Mouse (Mus musculus) bone marrow, adult 2 months (tissue): ENCODE results near the gene Mylip. TPM values are rescaled to one million over a fixed set of nuclear protein-coding genes. Genes with fewer than 3 reads are reported as not detected.

ENCODE experiments used
- H3K27ac ChIP-seq: fragments of 200-500 bp; 2 replicates; pipeline ENCODE4 v1.5.1; 2012; ENCODE audit warnings: low read depth, mild to moderate bottlenecking, control low read depth, inconsistent platforms, low read length; ENCODE audit not compliant: control insufficient read depth, poor library complexity, insufficient read depth
- H3K4me1 ChIP-seq: fragments of 200-500 bp; 2 replicates; pipeline ENCODE4 v1.6.1; 2011; ENCODE audit warnings: low read length; ENCODE audit not compliant: control insufficient read depth, insufficient read depth
- H3K4me3 ChIP-seq: fragments of 200-500 bp; replicated peaks from 2 replicates; pipeline ENCODE3; 2011; ENCODE audit warnings: mild to moderate bottlenecking, low read depth, low read length, control low read depth; ENCODE audit not compliant: control insufficient read depth
- CTCF ChIP-seq: fragments of 200-500 bp; IDR thresholded peaks from 2 replicates; pipeline ENCODE4 v1.5.1; 2011; ENCODE audit warnings: low read length, control low read depth; ENCODE audit not compliant: control insufficient read depth, insufficient read depth
- POLR2A ChIP-seq: fragments of 200-500 bp; IDR thresholded peaks from 2 replicates; pipeline ENCODE4 v1.6.1; 2011; ENCODE audit warnings: low read depth, mild to moderate bottlenecking, control low read depth, low read length, borderline replicate concordance; ENCODE audit not compliant: control insufficient read depth
- WGBS: fragments of 180-500 bp; shearing (Covaris S2); methylation state at CpG from one replicate; pipeline ENCODE4 v1.1.7; 2018; 5-methylcytosine and 5-hydroxymethylcytosine counted together
- polyA plus RNA-seq: library from polyadenylated mRNA; stranded (reverse); fragments of >200 nt; gene quantifications from 2 replicates; pipeline ENCODE4 v1.2.4, GENCODE M21; 2011; ENCODE audit warnings: low replicate concordance; ENCODE audit not compliant: missing spikeins, insufficient read depth, insufficient read length

Mylip gene
- 19.3 and 20.0 TPM in 2 replicates for polyA plus RNA-seq

DNA sequence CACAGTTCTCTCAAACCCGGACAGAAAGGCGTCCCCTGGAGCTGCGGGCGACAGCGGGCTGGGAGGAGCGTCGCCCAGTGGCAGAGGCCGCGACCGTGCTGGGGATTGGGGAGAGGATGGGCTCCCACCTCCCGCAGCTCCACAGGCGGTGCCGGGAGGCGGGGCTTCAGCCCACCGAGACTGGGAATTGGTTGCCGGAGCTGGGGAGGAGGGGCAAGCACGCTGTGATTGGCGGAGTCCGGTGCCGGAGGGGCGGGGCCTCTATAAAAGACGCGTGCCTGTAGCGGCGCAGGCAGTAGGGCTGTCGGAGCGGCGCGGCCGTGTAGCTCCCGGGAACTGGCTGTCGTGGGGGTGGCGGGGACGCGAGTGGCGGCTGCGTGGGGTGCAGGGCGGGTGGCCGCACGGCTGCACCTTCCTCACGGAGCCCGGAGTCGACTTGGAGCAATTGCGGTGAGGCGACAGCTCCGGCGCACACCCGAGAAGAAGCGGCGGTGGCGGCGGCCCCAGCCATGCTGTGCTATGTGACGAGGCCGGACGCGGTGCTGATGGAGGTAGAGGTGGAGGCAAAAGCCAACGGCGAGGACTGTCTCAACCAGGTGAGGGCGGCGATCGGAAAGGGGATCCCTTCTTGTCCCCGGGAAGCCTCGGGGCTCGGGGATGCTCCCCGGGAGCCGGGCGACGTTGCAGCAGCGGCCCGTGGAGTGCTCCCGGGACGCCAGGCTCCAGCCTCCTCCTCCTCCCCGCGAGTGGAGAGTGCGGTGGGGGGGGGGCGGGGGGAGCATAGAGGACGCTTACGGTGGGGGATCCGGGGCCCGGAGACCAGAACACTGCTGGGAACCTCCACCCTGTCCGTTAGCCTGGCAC lies at the start of gene Mylip:
Gene Mylip (plus strand): TSS at position 295 of the 864 bp plus-strand sequence.
- Histone ChIP-seq H3K27ac (peak within 1 kb of the TSS; percentile 79), H3K4me3 (peak within 1 kb of the TSS; percentile 89), H3K4me1 (peaks cover 3% of the 10 kb centered on the region; the same call in 1 of the 2 replicates)
- TF ChIP-seq POLR2A (peak; percentile 100), CTCF (peak; percentile 22; the same call in 1 of the 2 replicates)
- under 1% methylated on average over 73 of the region's 81 CpGs for WGBS

DNA sequence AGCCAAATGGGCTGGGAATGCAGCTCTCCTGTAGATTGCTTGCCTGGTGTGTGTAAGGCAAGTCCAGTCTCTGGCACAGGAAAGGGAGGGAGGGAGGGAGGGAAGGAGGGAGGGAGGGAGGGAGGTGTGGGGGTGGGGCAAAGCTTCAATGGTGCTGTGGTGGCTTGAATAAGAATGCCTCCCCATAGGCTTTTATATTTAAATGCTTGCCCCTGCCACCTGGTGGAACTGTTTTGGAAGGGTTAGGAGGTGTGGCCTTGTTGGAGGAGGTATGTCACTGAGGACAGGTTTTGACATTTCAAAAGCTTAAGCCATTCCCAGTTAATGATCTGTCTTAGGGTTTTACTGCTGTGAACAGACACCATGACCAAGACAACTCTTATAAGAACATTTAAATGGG lies 47.6 kb upstream of the Mylip start:
- H3K4me3 ChIP-seq = no peak overlapping the region
- no peaks in the 10 kb centered on the region; the same call in 1 of the 2 replicates for H3K4me1 ChIP-seq

DNA sequence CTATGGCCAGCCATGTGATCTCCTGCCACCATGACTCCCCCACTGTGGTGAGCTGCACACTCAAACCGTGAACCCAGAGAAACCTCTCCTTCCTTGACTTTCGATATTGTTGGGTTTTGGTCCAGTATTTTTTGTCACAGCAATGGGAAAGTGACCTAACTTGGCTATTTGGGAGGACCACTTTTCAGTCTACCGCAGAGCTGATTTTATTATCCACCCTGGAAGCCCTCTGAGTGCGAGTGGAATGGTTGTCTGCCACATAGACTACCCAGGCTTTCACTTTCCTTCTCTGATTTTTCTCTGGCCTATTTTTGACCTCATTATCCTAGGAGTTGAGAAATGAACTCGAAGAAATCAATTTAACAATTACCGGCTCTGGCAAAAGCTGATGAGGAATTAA lies 46.0 kb upstream of the Mylip start:
- no peaks in the 10 kb centered on the region; the same call in 1 of the 2 replicates for H3K4me1 ChIP-seq
- TF ChIP-seq CTCF = no peak
- no peak for TF ChIP-seq POLR2A
- no peak overlapping the region for H3K4me3 ChIP-seq
- WGBS = 89% methylated on average over 6 of the region's 6 CpGs
- H3K27ac ChIP-seq = no peak overlapping the region

More for the DNA sequence above, 47.6 kb upstream of the Mylip start:
- TF ChIP-seq CTCF = no peak
- no peak for TF ChIP-seq POLR2A
- no peak overlapping the region for H3K27ac ChIP-seq

DNA sequence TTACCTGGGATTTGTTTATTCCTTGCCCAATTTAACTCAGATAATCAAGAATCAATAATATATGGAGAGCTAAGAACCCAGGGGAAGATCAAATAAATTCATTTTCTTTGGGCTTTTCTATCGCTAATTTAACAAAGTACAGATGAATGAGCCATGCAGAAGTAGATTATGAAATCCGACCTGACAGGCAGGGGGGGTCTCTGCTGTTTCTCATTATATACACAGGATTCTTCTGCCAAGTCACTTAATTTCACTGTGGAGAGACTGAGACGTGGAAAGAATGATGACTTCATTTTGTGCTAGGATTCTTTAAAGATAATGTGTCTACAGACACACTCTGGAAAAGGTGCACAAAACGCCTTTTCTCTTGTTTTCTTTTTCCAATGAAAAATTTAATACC lies 45.6 kb upstream of the Mylip start:
- no peaks in the 10 kb centered on the region; the same call in 1 of the 2 replicates for H3K4me1 ChIP-seq
- TF ChIP-seq CTCF (no peak), POLR2A (no peak)
- H3K4me3 ChIP-seq = no peak overlapping the region
- no peak overlapping the region for H3K27ac ChIP-seq
- 75% methylated on average over 4 of the region's 4 CpGs for WGBS

DNA sequence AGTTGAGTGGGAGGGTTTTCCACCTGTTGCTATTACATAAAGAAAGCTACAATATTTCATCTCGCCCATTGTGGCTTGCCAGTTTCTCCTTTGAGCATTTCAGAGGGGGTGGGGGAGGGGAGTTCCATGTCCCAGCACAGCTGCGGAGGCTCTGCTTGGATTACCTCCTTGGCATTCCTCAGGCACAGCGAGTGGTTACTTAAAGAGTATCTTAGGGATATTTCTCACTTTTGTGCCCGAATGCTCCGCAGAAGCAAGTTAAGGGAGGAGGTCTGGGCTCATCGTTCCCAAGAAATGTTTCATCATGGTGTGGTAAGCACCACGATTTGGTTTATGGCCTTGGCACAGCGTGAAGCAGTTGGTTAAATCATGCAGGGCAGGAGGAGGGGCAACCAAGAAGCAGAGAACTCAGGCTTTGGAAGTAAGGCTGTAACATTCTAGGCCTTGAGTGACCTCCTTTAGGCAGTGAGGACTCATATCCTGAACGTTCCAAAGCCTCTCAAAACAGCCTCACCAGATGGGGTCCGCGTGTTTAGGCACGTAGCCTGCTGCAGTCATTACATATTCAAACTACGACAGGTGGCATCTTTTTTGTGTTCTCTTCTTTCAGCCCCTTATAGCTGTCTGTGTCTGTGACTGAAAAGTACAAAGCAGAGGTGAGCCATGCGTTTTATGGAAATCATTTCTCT lies 43.9 kb upstream of the Mylip start:
- Histone ChIP-seq H3K4me1 (no peaks in the 10 kb centered on the region; the same call in 1 of the 2 replicates), H3K27ac (no peak overlapping the region), H3K4me3 (no peak overlapping the region)
- no peak for TF ChIP-seq CTCF
- TF ChIP-seq POLR2A = no peak
- 57% methylated on average over 14 of the region's 14 CpGs for WGBS

DNA sequence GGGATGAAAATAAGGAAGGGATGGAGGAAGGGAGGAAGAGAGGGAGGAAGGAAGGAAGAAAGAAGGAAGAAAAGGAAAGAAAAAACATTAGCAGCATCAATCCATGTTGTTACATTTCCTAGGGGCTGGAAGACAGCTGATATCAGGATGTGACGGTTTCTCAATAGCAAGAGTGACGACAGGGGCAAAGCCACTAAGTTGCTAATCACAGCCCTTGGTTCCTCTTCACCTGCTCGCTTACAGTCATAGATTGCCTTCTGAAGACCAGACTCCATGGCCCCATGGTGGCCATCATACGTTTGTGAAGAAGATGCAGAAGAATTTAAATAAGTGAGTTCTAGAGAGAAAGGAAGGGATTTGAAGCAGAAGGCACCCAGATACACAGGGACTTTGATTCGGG lies 38.1 kb upstream of the Mylip start:
- TF ChIP-seq CTCF (no peak), POLR2A (no peak)
- Histone ChIP-seq H3K4me1 (peaks cover 1% of the 10 kb centered on the region; the same call in 1 of the 2 replicates), H3K4me3 (no peak overlapping the region), H3K27ac (no peak overlapping the region)
- WGBS = 46% methylated on average over 5 of the region's 5 CpGs

DNA sequence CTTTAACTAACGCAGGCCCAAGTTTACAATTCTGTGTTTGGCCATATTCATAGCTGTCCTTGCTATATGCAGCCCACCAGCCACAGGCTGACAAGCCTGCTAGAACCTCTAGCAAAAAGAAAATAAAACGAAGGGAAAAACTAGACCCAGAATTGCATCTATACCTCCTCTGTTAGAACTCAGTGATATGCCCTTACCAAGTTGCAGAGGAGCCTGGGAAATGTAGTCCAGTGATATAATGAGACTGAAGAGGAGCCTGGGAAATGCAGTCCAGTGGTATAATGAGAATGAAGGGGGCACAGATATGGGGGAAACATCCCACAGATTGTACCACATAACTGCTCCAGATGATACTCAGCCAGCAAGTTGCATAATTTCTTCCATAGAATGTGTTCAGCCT lies 34.7 kb upstream of the Mylip start:
- Histone ChIP-seq H3K4me1 (peaks cover 1% of the 10 kb centered on the region; the same call in 1 of the 2 replicates), H3K27ac (no peak overlapping the region), H3K4me3 (no peak overlapping the region)
- 81% methylated on average over 2 of the region's 2 CpGs for WGBS
- no peak for TF ChIP-seq CTCF
- no peak for TF ChIP-seq POLR2A

DNA sequence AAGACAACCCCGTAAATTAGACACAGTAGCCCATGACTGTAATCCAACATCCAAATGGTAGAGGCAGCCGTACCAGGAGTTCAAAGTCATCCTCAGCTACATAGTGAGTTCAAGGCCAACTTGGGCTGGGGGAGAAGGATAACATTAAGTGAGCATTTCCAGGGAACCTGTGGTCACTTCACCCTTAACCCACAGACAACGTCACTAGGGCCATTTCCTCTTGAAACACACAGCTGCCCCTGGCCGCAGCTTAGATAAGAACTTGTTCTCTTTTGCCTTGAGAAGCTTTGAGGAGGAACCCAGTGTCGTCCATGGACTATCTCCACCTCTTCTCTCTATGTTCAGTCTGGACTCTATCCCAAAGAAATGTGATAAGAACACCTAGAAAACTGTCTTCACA lies 31.3 kb upstream of the Mylip start:
- Histone ChIP-seq H3K4me1 (peaks cover 1% of the 10 kb centered on the region; the same call in 1 of the 2 replicates), H3K27ac (no peak overlapping the region), H3K4me3 (no peak overlapping the region)
- WGBS = 46% methylated on average over 5 of the region's 5 CpGs
- TF ChIP-seq POLR2A = no peak
- TF ChIP-seq CTCF = no peak
